Mouse (Mus musculus): Measurements from ENCODE around the gene Plekha8. TPM values are rescaled to one million over a fixed set of nuclear protein-coding genes. Genes with fewer than 3 reads are reported as not detected.

Gene Plekha8
- total RNA-seq, 2 experiments from 2014 or later = 9.5 to 12.3 TPM

DNA sequence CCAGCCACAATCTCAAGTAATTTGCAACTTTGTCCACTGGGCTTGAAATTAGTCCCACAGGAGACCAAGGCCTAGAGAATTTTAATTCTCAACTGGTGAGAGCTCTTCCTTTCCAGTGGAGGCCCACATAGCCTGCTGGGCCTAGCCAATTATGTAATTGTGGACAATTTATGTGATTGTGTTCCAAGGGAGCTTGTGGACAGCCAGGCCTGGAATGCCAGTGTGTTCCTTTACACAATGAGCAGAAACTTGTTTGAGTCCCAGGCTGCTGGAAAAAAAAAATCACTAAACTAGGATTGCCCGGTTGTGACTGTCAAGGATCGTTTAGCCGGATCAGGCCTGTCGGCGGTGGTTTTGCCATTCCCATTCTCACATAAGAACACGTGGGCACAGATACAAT is 98.4 kb downstream of the Plekha8 start:
- DNase-seq (ENCODE audit: low spot score in 2 of 2) = no peak

Other genes with a start within 250 kb of the Plekha8 start
- 100 to 1,000 TPM; 137 to 139 TPM for gene Wipf3, start 165.5 kb upstream of the Plekha8 start, total RNA-seq (2021)
- 100 to 1,000 TPM; 161 to 164 TPM for gene Scrn1, start 28.6 kb upstream of the Plekha8 start, total RNA-seq (2021)
- 10 to 100 TPM; 10.9 to 13.1 TPM for gene Fkbp14, start 2.2 kb downstream of the Plekha8 start, total RNA-seq (2021)
- gene Mturn, start 86.5 kb downstream of the Plekha8 start, total RNA-seq (2021) = 100 to 1,000 TPM; 218 to 231 TPM
- gene Znrf2, start 221.8 kb downstream of the Plekha8 start, total RNA-seq (2021) = 10 to 100 TPM; 44.1 to 50.0 TPM

Measured in layer of hippocampus, postnatal 10 days (tissue).